Mouse (Mus musculus) cortical plate, adult 2 months (tissue): ENCODE data around the gene Cttn.

Experiments used
- CTCF ChIP-seq: fragments of 200-500 bp; IDR thresholded peaks from 2 replicates; pipeline ENCODE4 v1.5.1; 2011; ENCODE audit warnings: mild to moderate bottlenecking, control low read depth, low read length; ENCODE audit not compliant: insufficient read depth; ENCODE audit errors: extremely low read depth
- POLR2A ChIP-seq: fragments of 200-500 bp; IDR thresholded peaks from 2 replicates; pipeline ENCODE4 v1.6.1; 2011; ENCODE audit warnings: mild to moderate bottlenecking, low read length, control low read depth; ENCODE audit not compliant: insufficient read depth; ENCODE audit errors: extremely low read depth

GRCm38 (mm10) chr7:144407675-144408074, 63.1 kb downstream of the Cttn start:
- TF ChIP-seq POLR2A (no peak), CTCF (no peak)
